Mouse (Mus musculus): ENCODE data around the gene Tmem178.

Gene Tmem178

GRCm38 (mm10) chr17:80946091-80946885, 1.9 kb downstream of the Tmem178 start:
- no peak for DNase-seq

DNA sequence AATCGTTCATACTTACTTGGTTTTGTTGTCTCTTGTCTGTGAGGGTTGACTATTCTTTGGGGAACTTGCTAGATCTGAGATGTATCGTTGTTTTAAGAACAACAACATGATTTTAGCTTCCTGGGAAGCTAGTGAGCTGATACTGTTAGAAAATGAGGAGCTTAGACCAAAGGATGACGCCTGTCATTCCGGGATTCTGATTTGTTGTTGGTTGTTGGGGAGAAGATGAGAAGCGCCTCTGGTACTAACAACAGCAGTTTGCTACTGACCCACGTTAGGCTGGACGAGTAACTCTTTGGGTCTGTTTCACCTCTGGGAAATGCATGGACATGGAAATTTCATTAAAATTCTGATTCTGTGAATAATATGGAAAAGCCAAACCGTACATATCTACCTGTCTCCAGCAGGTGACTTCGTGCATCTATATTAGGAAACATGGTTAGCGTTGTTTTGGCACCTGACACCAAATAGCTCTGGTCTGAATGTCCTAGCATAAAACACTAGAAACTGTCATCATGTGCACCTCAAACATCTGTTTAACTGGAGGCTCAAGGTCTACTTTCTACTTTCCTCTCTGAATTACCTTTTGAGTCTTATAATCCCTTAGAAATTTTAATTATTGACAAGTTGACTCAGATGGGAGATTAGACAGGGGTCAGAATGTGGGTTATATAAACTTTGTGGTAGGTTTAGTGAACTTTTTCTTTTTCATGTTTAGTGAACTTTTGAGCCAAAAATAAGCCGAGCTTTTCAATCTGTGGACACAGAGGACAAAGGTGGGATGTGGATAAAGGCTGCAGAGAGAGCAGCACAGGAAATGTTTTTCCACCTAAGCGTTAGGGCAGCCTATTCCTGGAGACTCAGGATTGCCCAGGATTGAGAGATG, 2.9 kb downstream of the Tmem178 start:
- peak; percentile 88 for DNase-seq

DNA sequence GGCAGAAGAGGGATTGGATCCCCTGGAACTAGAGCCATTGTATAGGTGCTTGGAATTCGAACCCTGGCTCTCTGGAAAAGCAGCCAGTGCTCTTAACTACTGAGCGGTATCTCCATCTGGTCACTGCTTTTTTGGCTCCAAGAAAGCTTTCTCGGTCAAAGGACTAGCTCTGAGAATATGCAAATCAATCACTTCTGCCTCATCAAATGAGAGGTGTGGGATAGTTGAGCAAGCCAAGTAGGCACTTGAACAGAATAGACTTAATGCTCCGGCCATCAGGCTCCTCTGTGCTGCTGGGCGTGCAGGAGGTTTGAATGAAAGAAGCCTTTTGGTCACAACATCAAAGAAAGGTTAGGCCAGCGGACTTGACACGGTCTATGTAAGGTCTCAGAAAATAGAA, 5.0 kb downstream of the Tmem178 start:
- DNase-seq = no peak

DNA sequence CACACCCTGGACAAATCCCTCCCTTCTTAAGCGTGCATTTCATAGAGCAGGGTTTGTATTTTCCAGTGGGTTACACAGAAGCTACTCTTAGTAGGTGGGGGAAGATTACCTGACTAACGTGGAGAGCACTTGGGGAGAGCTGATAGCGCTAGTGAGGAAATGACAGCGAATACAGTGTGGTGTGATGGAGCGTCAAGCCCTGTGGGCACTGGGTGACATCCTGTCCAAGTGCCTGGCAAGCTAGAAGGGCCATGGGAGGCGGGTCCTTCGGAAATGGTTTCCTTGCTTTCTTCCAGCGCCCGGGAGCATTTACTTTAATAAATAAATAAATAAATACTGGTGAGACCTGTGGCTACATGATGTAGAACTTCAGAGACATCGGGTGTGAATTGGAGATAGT, 5.5 kb downstream of the Tmem178 start:
- no peak for DNase-seq

DNA sequence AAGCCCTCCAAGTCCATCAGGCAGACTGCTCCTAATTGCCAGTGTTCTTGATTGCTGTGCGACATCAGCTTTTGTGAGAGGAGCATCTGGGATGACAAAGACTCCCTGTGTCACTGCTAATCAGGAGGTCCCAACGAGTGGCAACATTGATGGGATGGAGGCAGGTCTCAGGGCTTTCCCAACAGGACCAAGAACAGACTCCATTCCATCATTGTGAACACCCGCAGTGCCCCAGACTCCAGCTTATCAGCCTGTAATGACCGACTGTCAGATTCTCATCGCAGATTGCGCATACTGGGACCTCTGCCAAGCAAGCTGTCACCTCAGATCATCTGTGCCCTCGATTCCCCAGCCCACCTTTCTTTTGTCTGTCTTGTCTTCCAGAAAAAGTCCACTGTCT, 7.9 kb downstream of the Tmem178 start:
- DNase-seq = no peak

- DNase-seq = no peak
These were observed 11.0 kb downstream of the Tmem178 start for GRCm38 (mm10) chr17:80955415-80955814.

DNA sequence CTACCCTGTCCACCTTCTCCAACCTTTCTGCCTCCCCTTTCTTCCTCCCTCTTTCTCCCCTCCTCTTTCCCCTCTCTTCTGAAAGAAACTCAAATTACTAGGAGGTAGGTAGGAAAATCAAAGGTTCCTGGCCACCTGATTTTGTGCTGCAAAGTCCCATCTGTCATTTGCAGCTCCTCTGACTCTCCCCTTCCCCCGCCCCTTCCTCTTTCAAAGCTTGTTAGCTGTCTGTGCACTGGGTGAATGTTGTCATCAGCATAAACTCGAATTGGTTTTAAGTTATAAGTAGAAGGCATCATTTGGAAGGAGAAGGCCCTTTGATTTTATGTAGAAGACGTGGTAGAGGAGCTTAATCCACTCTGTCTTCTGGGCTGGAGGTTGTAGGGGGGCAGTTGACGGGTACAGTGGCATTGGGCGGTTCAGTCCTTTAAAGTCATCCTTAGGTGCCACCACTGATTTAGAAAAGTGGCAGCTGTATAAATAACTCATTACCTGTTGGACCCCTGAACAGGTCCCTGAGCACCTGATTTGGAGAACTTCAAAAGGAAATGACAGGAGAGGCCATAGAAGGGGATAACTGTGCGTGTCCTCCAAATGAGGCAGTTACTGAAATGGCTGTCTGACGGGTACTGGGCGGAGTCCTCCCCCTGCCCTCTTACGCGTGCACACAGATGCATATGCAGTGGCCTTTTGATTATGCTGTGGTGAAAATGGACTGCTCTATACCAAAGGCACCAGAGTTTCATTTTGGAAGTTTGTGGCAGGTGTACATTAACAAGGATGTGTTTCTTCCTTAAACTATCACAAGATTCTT, 11.8 kb downstream of the Tmem178 start:
- DNase-seq = no peak

DNA sequence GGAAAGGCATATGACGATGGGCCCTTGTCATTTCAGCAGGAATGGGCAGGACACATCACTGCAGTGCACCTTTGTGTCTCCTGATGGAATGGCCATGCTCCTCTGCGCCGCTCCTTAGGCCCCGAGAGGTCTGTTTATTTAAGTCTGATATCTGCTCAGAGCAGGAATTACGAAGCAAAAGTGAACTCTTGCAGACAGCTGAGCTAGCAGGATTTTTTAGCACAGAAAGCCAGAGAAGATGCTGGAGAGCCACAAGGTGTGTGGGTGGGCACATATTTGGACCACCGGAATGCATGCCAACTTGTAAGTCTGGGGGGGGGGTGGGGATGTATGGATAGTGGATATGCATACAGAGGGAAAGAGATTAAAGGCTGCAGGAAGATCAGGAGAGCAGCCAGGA, 13.9 kb downstream of the Tmem178 start:
- no peak for DNase-seq

GRCm38 (mm10) chr17:80959840-80960239, 15.4 kb downstream of the Tmem178 start:
- no peak for DNase-seq

- no peak for DNase-seq
These were observed 23.0 kb downstream of the Tmem178 start for GRCm38 (mm10) chr17:80967475-80967874.

GRCm38 (mm10) chr17:80969643-80970619, 25.5 kb downstream of the Tmem178 start:
- DNase-seq = no peak

DNA sequence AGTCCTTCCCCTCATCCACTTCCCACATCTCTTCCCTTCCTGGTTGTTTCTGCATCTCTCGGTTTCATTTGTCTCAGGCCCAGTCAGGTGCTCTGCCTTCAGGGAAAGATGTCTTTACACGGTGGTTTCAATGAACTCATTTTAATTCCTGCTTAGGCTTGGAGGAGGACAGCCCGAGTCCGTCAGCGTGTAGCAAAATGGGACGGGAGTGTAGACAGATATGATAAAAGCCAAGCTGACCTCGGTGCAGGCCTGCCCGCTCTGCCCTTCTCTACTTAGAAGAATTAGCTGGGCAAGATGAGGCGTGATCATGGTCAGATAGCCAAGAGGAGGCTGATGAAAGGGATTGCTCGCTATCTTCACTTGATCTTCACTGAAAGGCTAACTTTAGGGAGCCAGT, 26.3 kb downstream of the Tmem178 start:
- no peak for DNase-seq

DNA sequence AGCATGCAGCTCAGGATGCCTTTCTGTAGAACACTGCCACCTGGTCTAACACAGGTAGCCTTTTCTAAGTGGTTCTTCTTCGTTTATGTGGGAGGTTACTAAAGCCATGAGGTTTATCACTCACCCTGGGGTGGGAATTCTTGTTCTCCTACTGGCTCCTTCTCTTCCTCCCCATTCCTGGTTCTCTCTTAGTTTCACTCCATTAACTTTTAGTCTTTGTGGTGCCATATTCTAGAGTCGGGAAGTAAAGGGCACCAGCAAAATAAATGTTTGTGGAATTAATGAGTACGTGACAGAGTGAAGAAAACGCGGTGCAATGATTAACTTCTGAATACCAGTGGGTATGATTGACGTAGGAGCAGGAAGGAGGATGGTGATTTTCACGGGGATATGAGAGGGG, 28.5 kb downstream of the Tmem178 start:
- DNase-seq = peak; percentile 61

- DNase-seq = peak; percentile 33
These were observed 32.8 kb downstream of the Tmem178 start for GRCm38 (mm10) chr17:80977245-80977644.

- no peak for DNase-seq
These were observed 35.7 kb downstream of the Tmem178 start for GRCm38 (mm10) chr17:80980096-80980495.

GRCm38 (mm10) chr17:80981721-80982411, 37.4 kb downstream of the Tmem178 start:
- DNase-seq = no peak

- peak; percentile 84 for DNase-seq
These were observed 38.0 kb downstream of the Tmem178 start for GRCm38 (mm10) chr17:80982412-80982787.

- no peak for DNase-seq
These were observed 38.5 kb downstream of the Tmem178 start for GRCm38 (mm10) chr17:80982976-80983375.

DNA sequence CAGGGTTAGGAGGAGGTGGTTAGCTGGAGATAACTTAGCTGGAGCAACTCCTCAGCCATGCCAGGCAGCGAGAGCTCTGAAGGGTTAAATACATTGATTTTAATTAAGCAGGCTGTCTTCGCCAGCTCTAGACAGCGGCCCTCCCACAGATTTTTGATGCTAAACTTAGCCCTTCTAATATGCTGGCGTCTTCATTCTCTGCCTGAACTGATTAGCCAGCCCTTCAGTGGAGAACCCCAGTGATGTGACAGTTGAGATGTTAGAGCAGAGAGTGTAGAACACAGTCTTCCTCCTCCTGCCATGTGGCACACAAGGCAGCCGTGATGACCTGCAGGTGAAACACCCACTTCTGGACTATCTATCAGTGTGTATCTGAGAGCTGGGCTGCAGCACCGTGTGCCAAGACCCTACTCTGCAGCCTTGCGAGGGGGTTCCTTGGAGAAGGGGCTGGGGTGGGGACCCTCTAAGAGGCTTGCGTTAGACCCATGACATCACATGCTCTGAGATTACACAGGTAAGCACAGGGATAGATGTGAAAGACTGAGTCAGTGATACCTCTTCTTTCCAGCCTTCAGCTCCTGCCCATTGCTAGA, 47.2 kb downstream of the Tmem178 start:
- DNase-seq = no peak

GRCm38 (mm10) chr17:80997226-80997625, 52.8 kb downstream of the Tmem178 start:
- no peak for DNase-seq

DNA sequence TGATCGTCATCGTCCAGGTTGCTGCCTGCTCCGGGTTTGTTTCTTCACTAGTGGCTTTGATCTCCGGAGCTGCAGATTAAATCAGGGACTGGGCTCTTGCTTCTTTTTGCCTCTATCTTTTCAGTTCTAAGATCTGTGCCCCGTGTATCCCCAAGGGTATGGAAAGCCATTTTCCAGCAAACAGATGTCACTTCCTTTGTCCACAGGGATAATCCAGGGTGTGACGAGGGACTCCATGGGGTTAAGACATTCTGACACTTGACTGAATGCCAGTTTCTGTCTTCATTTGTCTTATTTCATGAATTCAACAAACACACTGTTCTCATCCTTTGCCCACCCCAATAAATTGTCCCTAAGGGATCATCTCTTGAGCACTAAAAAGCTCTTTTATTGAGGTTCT, 54.5 kb downstream of the Tmem178 start:
- DNase-seq = no peak

Data from kidney, adult 9 months (tissue).